Mouse (Mus musculus) lung, postnatal 0 days (tissue): ENCODE data around the gene Rnf169. TPM values are rescaled to one million over a fixed set of nuclear protein-coding genes. Genes with fewer than 3 reads are reported as not detected.

ENCODE experiments used
- ATAC-seq: fragments of 200-750 bp; cut with Nextera tagmentation; 2 replicates; pipeline ENCODE4 v1.8.0; 2017; ENCODE audit warnings: moderate library complexity
- DNase-seq: peaks from one replicate; pipeline ENCODE4 v3.0.0-alpha.2; 2016; ENCODE audit warnings: low spot score
- H3K27ac ChIP-seq: fragments of 300-500 bp; sonication (generic); 2 replicates; pipeline ENCODE4 v1.5.1; 2014; ENCODE audit warnings: antibody characterized with exemption, mild to moderate bottlenecking, low read length, mixed read lengths
- H3K27me3 ChIP-seq: fragments of 300-500 bp; sonication (generic); replicated peaks from 2 replicates; pipeline ENCODE4 v1.6.1; 2014; ENCODE audit warnings: low read length, mixed read lengths; ENCODE audit not compliant: insufficient read depth
- H3K36me3 ChIP-seq: fragments of 300-500 bp; sonication (generic); 2 replicates; pipeline ENCODE4 v1.6.1; 2014; ENCODE audit warnings: low read length, mixed read lengths; ENCODE audit not compliant: insufficient read depth
- H3K4me1 ChIP-seq: fragments of 300-500 bp; sonication (generic); 2 replicates; pipeline ENCODE4 v1.6.1; 2014; ENCODE audit warnings: antibody characterized with exemption, low read depth, low read length, mixed read lengths; ENCODE audit not compliant: insufficient read depth
- H3K4me2 ChIP-seq: fragments of 300-500 bp; sonication (generic); replicated peaks from 2 replicates; pipeline ENCODE4 v1.6.1; 2014; ENCODE audit warnings: low read depth, mild to moderate bottlenecking, low read length, moderate library complexity, mixed read lengths
- H3K4me3 ChIP-seq: fragments of 300-500 bp; sonication (generic); 2 replicates; pipeline ENCODE4 v1.5.1; 2014; ENCODE audit warnings: low read depth, low read length
- H3K9ac ChIP-seq: fragments of 300-500 bp; sonication (generic); replicated peaks from 2 replicates; pipeline ENCODE4 v1.6.1; 2014; ENCODE audit warnings: low read depth, mild to moderate bottlenecking
- H3K9me3 ChIP-seq: fragments of 300-500 bp; sonication (generic); 2 replicates; pipeline ENCODE4 v1.6.1; 2016; ENCODE audit warnings: low read length, mixed read lengths
- CTCF ChIP-seq: IDR thresholded peaks from 2 replicates; pipeline ENCODE4 v1.5.1; 2016; ENCODE audit warnings: antibody characterized with exemption, mild to moderate bottlenecking
- EP300 ChIP-seq: IDR thresholded peaks from 2 replicates; pipeline ENCODE4 v1.6.1; 2016; ENCODE audit warnings: antibody characterized with exemption, mild to moderate bottlenecking, control low read depth
- WGBS: fragments of 180-500 bp; shearing (Covaris S2); extraction: QIAGEN DNeasy Blood & Tissue Kit; methylation state at CpG from one replicate; pipeline ENCODE4 v1.1.7; 2014; 5-methylcytosine and 5-hydroxymethylcytosine counted together
- polyA plus RNA-seq: library from polyadenylated mRNA; unstranded; fragments of >200 nt; fragmentation: Nextera tagmentation; extraction: Ambion mirVana; gene quantifications from 2 replicates; pipeline ENCODE4 v1.2.1, GENCODE M21; 2015

Rnf169 gene
- polyA plus RNA-seq, 1 experiment from 2014 or later: 3.8 TPM

- Histone ChIP-seq H3K36me3 (no peaks in the 10 kb centered on the region), H3K9ac (no peak overlapping the region), H3K4me2 (no peak overlapping the region), H3K9me3 (no peaks in the 10 kb centered on the region), H3K4me1 (no peaks in the 10 kb centered on the region), H3K4me3 (no peak overlapping the region), H3K27ac (no peak overlapping the region), H3K27me3 (no peaks in the 10 kb centered on the region)
- ATAC-seq: no peak
- 79% methylated on average over 3 of the region's 3 CpGs for WGBS
- DNase-seq: no peak
- TF ChIP-seq CTCF (no peak), EP300 (no peak)
Measured at GRCm38 (mm10) chr7:99893967-99894366, 86.3 kb downstream of the Rnf169 start.

GRCm38 (mm10) chr7:99892351-99892750 lies 87.9 kb downstream of the Rnf169 start:
- TF ChIP-seq CTCF (no peak), EP300 (no peak)
- DNase-seq: no peak
- no peaks in the 10 kb centered on the region for H3K27me3 ChIP-seq
- no peak overlapping the region for H3K4me2 ChIP-seq
- H3K9ac ChIP-seq: no peak overlapping the region
- 64% methylated on average over 2 of the region's 2 CpGs for WGBS
- H3K4me1 ChIP-seq: no peaks in the 10 kb centered on the region
- H3K9me3 ChIP-seq: no peaks in the 10 kb centered on the region
- no peaks in the 10 kb centered on the region for H3K36me3 ChIP-seq
- no peak overlapping the region for H3K4me3 ChIP-seq
- no peak overlapping the region for H3K27ac ChIP-seq
- no peak for ATAC-seq

- TF ChIP-seq EP300 (no peak), CTCF (no peak)
- peak; percentile 6; the same call in 1 of the 2 replicates for ATAC-seq
- WGBS: 42% methylated on average over 3 of the region's 3 CpGs
Measured at GRCm38 (mm10) chr7:99891471-99891870, 88.8 kb downstream of the Rnf169 start.

GRCm38 (mm10) chr7:99890168-99890755 lies 90.0 kb downstream of the Rnf169 start:
- H3K4me3 ChIP-seq: no peak overlapping the region
- no peak for DNase-seq
- no peaks in the 10 kb centered on the region for H3K36me3 ChIP-seq
- H3K4me1 ChIP-seq: no peaks in the 10 kb centered on the region
- WGBS: 55% methylated on average over 3 of the region's 3 CpGs
- H3K27me3 ChIP-seq: no peaks in the 10 kb centered on the region
- no peak overlapping the region for H3K27ac ChIP-seq
- no peaks in the 10 kb centered on the region for H3K9me3 ChIP-seq
- TF ChIP-seq EP300 (no peak), CTCF (no peak)
- no peak for ATAC-seq
- H3K4me2 ChIP-seq: no peak overlapping the region
- no peak overlapping the region for H3K9ac ChIP-seq

More at GRCm38 (mm10) chr7:99891471-99891870, 88.8 kb downstream of the Rnf169 start:
- Histone ChIP-seq H3K9me3 (no peaks in the 10 kb centered on the region), H3K36me3 (no peaks in the 10 kb centered on the region), H3K27me3 (no peaks in the 10 kb centered on the region), H3K4me2 (no peak overlapping the region), H3K27ac (no peak overlapping the region), H3K9ac (no peak overlapping the region), H3K4me3 (no peak overlapping the region), H3K4me1 (no peaks in the 10 kb centered on the region)
- DNase-seq: peak; percentile 25

DNA sequence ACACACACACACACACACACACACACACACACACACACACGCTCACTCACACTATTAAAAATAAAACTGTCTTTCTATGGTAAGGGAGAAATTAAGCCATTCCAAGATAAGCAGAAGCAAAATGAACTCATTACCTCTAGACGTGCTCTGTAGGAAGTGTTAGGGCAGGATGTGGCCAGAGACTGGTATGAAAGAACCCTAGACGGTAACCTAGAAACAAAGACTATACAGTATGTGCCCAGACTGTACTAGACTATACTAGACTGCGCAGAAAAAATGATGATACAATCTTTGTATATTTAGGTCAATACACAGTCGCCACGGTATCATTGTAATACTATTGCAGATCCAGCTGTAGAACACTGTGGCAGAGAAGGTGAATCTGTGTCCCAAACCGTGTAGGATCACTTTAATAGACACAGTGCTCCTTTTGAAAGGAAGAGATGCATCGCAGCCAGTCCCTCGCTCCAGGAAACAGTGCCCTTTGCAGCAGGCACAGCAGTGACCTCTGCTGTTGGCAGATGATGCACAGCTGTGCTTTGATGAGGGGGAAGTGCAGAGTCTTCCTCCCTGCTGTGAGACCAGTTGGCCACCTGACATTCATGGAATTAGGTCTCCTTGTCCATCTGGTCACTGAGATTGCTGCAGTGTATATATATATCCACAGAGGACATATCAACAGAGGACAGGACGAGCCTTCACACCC lies 90.9 kb downstream of the Rnf169 start:
- Histone ChIP-seq H3K9ac (no peak overlapping the region), H3K27me3 (no peaks in the 10 kb centered on the region), H3K4me2 (no peak overlapping the region), H3K4me3 (no peak overlapping the region), H3K4me1 (no peaks in the 10 kb centered on the region), H3K36me3 (no peaks in the 10 kb centered on the region), H3K9me3 (no peaks in the 10 kb centered on the region), H3K27ac (no peak overlapping the region)
- TF ChIP-seq EP300 (no peak), CTCF (peak; percentile 58)
- DNase-seq (no peak), ATAC-seq (no peak; the same call in 1 of the 2 replicates)
- WGBS: 27% methylated on average over 10 of the region's 10 CpGs

GRCm38 (mm10) chr7:99887743-99888142 lies 92.5 kb downstream of the Rnf169 start:
- TF ChIP-seq EP300 (no peak), CTCF (no peak)
- Histone ChIP-seq H3K27me3 (no peaks in the 10 kb centered on the region), H3K36me3 (no peaks in the 10 kb centered on the region), H3K27ac (no peak overlapping the region), H3K9ac (no peak overlapping the region), H3K9me3 (no peaks in the 10 kb centered on the region), H3K4me2 (no peak overlapping the region), H3K4me3 (no peak overlapping the region), H3K4me1 (no peaks in the 10 kb centered on the region)
- ATAC-seq (no peak), DNase-seq (no peak)
